Mouse (Mus musculus) c-Kit-positive CD71-positive TER-119-positive erythroid progenitor cells, embryonic 14.5 days (primary cell): ENCODE results near the gene Kdm5b.

Source experiments
- DNase-seq: peaks from one replicate; pipeline ENCODE4 v3.0.0-alpha.2; 2013; ENCODE audit warnings: low spot score

Kdm5b gene

DNA sequence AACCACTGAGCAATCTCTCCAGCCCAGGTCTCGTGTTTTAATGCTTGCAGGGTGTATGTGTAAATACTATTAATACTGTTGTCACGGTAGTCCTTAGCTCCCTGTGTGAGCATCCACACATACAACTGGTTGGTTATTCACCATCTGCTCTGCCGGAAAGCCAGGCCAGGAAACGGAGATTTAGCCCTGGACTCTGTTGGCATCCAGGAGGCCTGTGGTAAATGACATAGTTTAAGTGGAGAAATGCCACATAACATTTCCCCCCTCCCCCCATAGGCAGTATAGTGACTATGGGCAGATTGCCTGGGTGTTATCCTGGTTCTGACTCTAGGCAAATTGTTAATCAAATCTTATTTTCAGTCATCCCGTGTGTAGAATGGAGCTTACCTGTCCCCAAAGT lies 90.8 kb downstream of the Kdm5b start:
- DNase-seq = no peak

DNA sequence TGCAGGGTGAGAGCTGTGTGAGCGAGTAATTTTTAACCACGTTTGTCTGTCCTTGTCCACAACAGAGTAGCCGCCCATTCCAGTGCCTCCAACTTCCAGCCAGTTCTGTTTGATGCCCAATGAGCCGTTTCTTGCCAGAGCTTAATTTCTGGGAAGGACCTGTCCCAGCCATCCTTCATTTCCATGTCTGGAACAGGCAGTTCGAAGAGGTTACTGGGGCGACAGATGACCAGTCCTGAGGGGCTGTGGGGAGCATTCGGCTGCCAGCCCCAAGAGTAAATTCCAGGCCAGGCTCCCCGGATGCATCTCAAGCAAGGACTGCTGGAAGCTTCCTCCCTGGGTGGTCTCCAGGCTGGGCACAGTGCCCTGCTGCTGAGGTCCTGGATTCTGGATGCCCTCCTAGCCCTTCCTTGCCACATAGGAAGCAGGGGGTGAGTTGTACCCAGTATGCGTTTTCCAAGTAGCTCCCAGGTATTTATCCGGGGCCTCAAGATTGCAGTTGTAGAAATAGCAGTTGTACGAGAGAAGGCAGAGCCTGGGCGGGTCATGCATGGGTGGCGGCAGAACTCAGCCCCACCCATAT lies 91.4 kb downstream of the Kdm5b start:
- no peak for DNase-seq

DNA sequence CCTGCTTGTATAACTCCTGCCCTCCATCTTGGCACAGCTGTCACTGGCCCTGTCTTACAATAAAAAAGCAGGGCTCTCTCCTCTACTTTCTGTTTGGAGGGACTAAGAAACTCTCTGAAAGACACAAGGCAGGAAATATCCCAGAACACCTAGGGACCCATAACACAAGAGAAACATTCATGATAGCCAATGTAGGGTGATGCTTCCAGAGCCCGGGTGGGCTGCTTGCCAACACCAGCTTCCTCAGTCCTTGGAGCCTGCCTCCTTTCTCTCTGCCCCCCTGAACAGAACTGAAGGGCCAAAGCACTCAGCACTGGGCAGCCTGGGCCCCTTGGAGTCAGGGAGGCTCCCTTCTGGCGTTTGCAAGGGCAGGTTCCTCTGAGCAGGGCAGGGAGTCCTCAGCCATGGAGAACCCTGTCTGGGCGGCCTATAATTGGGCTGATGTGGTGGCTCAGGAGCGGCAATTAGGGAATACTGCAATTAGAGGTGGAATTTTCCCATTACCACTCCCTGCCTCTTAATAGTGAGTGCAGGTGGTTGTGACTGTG lies 92.0 kb downstream of the Kdm5b start:
- no peak for DNase-seq

DNA sequence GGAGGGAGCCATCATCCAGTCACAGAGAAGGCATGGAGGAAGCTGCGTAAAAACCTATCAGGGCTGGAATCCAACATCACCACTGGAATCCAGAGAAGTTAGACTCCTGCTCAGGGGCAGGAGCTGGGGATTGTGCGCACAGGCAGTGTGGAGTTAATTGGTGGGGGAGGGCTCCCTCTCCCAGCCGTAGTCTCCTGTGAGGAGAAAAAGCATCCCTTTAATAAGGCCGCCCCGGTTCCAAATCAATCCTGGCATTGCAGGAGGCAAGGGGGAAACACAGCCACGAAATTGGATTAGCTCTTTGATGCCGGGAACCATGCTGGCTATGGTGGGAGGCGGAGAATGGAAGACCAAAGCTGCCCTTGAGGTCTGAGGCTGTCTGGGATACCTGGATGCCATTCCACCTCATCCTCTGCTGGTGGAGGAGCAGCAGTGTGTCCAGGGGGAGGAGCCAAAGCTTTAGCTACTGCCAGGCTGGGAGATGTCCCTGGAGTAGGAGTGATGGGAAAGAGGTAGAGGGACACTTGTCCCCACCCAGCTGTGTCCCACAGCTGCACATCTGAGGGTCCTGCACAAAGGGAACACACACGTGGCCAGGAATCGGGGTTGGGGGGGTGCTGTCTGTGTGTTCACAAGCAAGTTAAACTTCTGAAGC lies 93.8 kb downstream of the Kdm5b start:
- DNase-seq = no peak

DNA sequence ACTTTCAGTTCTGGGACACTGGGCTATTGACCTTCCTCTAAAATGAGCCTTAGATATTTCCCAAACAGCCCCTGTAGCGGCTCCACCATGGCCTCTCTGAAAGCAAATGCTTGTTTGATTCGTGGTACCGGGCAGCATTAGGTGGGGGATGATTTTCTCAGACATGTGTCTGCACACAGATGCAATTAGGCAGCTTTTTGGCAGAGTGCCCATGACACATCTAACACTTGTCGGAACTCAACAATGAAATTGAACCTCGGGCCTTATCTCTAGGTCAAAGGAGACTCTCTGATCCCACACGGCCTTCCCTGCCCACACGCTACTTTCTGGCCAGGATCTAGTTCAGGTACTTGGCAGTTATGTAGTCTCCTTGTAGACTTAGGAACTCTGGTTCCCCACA lies 98.9 kb downstream of the Kdm5b start:
- DNase-seq = no peak

DNA sequence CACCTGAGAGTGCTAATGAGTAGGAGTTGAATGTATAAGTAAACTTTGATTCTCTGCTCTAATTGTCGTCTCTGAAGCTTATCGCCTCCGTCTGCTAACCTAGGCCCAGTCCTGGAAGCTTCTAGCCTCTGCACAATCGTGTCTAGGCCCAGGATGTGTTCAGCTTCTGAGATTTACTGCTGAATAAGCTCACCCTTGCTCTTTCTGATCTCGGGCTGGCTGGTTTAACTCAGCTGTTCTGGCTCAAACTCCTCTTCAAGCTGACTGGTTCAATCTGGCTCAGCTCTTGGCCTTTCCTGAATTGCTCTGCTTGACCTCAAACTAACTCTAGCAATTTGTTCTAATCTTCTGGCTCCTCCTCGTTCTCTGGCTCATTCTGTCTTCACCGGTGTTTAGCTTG lies 100.2 kb downstream of the Kdm5b start:
- DNase-seq = no peak

DNA sequence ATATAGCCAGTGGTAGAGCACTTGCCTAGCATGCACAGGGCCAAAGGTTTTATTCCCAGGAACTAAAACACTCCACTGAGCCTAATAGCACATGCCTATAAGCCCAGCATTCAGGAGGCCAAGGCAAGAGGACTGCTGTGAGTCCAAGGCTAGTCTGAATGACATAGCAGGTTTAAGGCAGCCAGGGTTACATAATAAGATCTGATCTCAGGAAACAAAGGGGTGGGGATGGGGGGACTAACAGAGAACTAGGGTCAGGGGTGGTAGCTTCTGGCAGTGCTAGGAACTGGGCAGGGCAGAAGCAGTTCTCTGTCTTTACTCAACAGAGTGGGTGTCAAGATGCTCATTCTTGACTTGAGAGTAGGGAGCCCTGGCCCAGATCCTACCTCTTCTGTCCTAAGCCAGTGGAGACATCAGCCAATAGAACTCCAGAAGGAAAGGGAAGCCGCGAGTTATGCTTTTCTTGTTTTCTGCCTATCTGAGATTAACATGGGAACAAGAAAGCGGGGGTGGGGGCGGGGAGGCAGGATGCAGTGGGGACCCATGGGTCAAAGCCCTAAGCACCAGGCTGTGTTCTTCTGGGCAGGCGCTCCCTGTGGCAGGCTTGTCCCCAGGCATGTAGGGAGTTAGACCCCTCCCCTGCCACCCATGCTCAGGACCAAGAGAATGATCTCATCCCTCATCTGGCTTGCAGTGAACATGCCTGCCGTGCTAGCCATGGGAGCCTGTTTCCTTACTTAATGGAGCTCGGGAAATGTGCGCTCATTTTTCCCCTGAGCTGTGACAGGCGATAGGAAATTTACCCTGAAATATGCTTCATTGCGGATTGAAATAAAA lies 111.5 kb downstream of the Kdm5b start:
- DNase-seq = no peak

DNA sequence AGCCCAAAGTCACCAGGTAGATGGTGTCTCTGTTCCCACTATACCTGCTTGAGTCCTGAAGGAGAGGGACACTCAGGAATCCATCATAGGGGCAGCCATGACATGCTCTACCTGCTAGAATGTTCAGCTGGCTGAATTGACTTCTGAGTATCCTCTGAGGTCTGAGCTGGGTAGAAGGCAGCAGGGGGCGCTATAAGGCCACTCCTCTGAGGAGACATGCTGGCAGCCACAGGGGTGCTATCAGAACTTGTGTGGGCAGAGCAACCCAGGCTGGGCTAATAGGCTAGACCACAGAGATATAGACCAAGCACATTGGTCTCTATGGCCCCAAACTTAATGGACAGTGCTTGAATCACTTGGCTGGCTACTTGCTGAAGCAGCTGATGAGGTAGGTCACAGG lies 114.3 kb downstream of the Kdm5b start:
- DNase-seq = peak; percentile 32

DNA sequence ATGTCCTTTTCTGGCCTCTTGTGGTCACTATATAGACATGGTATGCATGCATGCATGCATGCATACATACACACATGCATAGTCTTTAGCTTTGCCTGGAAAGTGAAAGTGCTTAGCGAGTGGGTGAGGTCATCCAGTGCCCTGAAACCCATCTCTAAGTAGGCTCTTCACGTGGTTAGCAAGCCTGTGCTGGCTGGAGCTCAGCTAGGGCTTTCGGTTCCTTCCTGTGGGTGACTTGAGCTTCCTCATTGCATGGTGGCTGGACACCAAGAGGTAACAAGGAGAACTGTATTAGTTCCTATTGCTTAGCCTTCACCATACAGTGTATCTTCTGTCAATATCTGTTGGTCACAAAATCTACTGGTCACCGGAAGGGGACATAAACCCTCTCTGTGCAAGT lies 119.5 kb downstream of the Kdm5b start:
- DNase-seq = no peak

DNA sequence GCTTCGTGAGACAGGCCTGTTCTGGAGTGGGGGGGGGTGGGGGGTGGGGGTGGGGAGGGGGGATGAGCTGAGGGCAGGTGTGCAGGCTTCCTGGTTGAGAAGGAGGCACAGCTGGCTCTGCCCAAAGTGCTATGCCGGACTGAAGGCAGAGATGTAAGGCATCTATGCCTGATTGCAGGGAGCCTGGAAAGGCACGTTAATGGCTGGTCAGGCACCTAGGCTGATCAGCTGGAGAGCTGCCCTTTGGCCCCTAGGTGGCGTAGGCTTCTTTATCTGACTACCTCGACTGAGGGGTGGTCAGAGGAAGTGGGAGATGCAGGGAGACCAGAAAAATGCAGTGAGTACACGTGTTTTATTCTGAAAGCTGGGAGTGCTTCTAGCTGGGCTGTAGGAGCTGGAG lies 120.6 kb downstream of the Kdm5b start:
- no peak for DNase-seq

DNA sequence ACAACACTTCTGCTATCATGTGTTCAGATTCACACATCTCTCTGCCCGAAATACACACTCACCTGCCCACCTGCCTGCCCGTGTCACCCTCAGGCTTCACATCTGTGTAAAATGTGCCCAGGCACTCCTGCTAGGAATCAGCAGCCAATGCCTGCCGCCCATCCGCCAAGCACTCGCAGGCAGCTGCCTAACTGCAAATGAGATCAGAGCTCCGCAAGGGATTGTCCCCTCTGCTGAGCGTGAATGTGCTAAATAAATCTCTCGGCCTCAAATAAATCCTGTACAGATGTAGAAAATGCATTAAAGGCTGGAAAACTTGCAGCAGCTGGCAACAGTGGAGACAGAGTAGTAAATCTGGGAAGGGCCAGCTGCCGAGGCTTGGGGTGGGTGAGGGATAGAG lies 122.5 kb downstream of the Kdm5b start:
- no peak for DNase-seq
